8 mouse cellular contexts compared by ENCODE assay signal in genomic region chr8:111185472-111185947, GRCm38 (mm10).
DNase-seq lines count a peak whose midpoint lies in the region; ATAC-seq and TF ChIP-seq lines count a peak whose summit lies in the region.

No protein-coding gene starts in this region.

- ATAC-seq in lung, postnatal 0 days = no peak
- ATAC-seq in stomach, postnatal 0 days (ENCODE audit: low FRiP score, low TSS enrichment) = peak; percentile 81
- ATAC-seq in liver, embryonic 12.5 days = no peak

- peak; percentile 40 for DNase-seq in lung, postnatal 36 days
- no peak for DNase-seq in lung, postnatal 0 days (ENCODE audit: low spot score)
- peak; percentile 48 for DNase-seq in gastrocnemius, adult 2 months
- peak; percentile 47 for DNase-seq in layer of hippocampus, adult 9-11 months
- DNase-seq in stomach, postnatal 0 days (ENCODE audit: low spot score) = peak; percentile 70
- DNase-seq in thymus, adult 2 months = no peak

- TF ChIP-seq CTCF in lung, postnatal 0 days (IDR thresholded peaks at IDR 0.05) = no peak
- TF ChIP-seq CTCF in bone marrow macrophage, adult 2 months (IDR thresholded peaks at IDR 0.05; ENCODE audit: low read depth, low read length) = no peak
- TF ChIP-seq CTCF in gastrocnemius, adult 2 months (IDR thresholded peaks at IDR 0.05) = no peak
- no peak for TF ChIP-seq CTCF in stomach, postnatal 0 days (IDR thresholded peaks at IDR 0.05; ENCODE audit: low read depth)
- TF ChIP-seq CTCF in thymus, adult 2 months (IDR thresholded peaks at IDR 0.05; ENCODE audit: borderline replicate concordance, control insufficient read depth, extremely low read depth, insufficient read depth, low read length, poor library complexity) = no peak

- H3K4me1 ChIP-seq in lung, postnatal 0 days (ENCODE audit: insufficient read depth, low read depth, low read length) = no peaks in the 10 kb centered on the region
- H3K4me1 ChIP-seq in bone marrow macrophage, adult 2 months (ENCODE audit: control insufficient read depth, insufficient read depth, low read length) = peaks cover 21% of the 10 kb centered on the region
- no peaks in the 10 kb centered on the region for H3K4me1 ChIP-seq in stomach, postnatal 0 days (replicated peaks; ENCODE audit: control insufficient read depth, insufficient read depth)
- H3K4me1 ChIP-seq in thymus, adult 2 months (replicated peaks; ENCODE audit: control insufficient read depth, insufficient read depth, low read length) = no peaks in the 10 kb centered on the region
- 0 out of 2 replicates have a peak, but pooled peaks cover 4% of the 10 kb centered on the region for H3K4me1 ChIP-seq in liver, embryonic 12.5 days

- intact Hi-C loops in gastrocnemius, adult 2 months (cut with DNase I) = no loop called here

- no peaks in the 10 kb centered on the region for H3K9me3 ChIP-seq in lung, postnatal 0 days (ENCODE audit: low read length)
- H3K9me3 ChIP-seq in stomach, postnatal 0 days (ENCODE audit: control insufficient read depth, low read length) = no peaks in the 10 kb centered on the region
- no peaks in the 10 kb centered on the region for H3K9me3 ChIP-seq in liver, embryonic 12.5 days (replicated peaks)

- no peak for TF ChIP-seq POLR2A in bone marrow macrophage, adult 2 months (IDR thresholded peaks at IDR 0.05; ENCODE audit: borderline replicate concordance, low read depth, low read length)
- TF ChIP-seq POLR2A in thymus, adult 2 months (IDR thresholded peaks at IDR 0.05; ENCODE audit: control insufficient read depth, extremely low read depth, insufficient read depth, low read length, poor library complexity) = no peak

- H3K4me2 ChIP-seq in lung, postnatal 0 days (replicated peaks; ENCODE audit: low read depth, low read length) = no peak overlapping the region
- no peak overlapping the region for H3K4me2 ChIP-seq in stomach, postnatal 0 days (replicated peaks; ENCODE audit: low read depth)
- no peak overlapping the region for H3K4me2 ChIP-seq in liver, embryonic 12.5 days

- peaks cover 9% of the 10 kb centered on the region; the same call in 1 of the 2 replicates for H3K36me3 ChIP-seq in lung, postnatal 0 days (ENCODE audit: insufficient read depth, low read length)
- H3K36me3 ChIP-seq in stomach, postnatal 0 days (ENCODE audit: control insufficient read depth, insufficient read depth, low read length) = no peaks in the 10 kb centered on the region; the same call in 1 of the 2 replicates
- peaks cover 43% of the 10 kb centered on the region for H3K36me3 ChIP-seq in thymus, adult 2 months (ENCODE audit: control insufficient read depth, insufficient read depth, low read length)
- H3K36me3 ChIP-seq in liver, embryonic 12.5 days = peaks cover 68% of the 10 kb centered on the region

- 52% methylated on average over 4 of the region's 4 CpGs for WGBS in lung, postnatal 0 days
- WGBS in stomach, postnatal 0 days = 35% methylated on average over 4 of the region's 4 CpGs
- WGBS in thymus, adult 2 months = 89% methylated on average over 4 of the region's 4 CpGs
- 72% methylated on average over 4 of the region's 4 CpGs for WGBS in liver, embryonic 12.5 days (ENCODE audit: insufficient replicate concordance)

- H3K27me3 ChIP-seq in lung, postnatal 0 days (replicated peaks; ENCODE audit: insufficient read depth, low read length) = no peaks in the 10 kb centered on the region
- no peaks in the 10 kb centered on the region for H3K27me3 ChIP-seq in stomach, postnatal 0 days (ENCODE audit: control insufficient read depth, insufficient read depth, low read length)
- H3K27me3 ChIP-seq in thymus, adult 2 months (ENCODE audit: control insufficient read depth, insufficient read depth, low read length) = no peaks in the 10 kb centered on the region
- no peaks in the 10 kb centered on the region for H3K27me3 ChIP-seq in liver, embryonic 12.5 days (replicated peaks)

- H3K27ac ChIP-seq in lung, postnatal 0 days (ENCODE audit: low read length) = no peak overlapping the region
- H3K27ac ChIP-seq in bone marrow macrophage, adult 2 months (ENCODE audit: insufficient read depth, low read depth, low read length) = peak overlapping the region; percentile 53
- H3K27ac ChIP-seq in gastrocnemius, adult 2 months = no peak overlapping the region
- H3K27ac ChIP-seq in stomach, postnatal 0 days (replicated peaks) = peak overlapping the region; percentile 49; the same call in 1 of the 2 replicates
- H3K27ac ChIP-seq in thymus, adult 2 months (ENCODE audit: control insufficient read depth, insufficient read depth, low read length) = no peak overlapping the region
- no peak overlapping the region for H3K27ac ChIP-seq in liver, embryonic 12.5 days

- H3K4me3 ChIP-seq in lung, postnatal 0 days (ENCODE audit: low read depth, low read length) = no peak overlapping the region
- no peak overlapping the region; the same call in 1 of the 2 replicates for H3K4me3 ChIP-seq in bone marrow macrophage, adult 2 months (ENCODE audit: insufficient read depth, low read length)
- no peak overlapping the region for H3K4me3 ChIP-seq in gastrocnemius, adult 2 months
- H3K4me3 ChIP-seq in stomach, postnatal 0 days (ENCODE audit: low read depth, low read length) = no peak overlapping the region
- H3K4me3 ChIP-seq in thymus, adult 2 months (ENCODE audit: control insufficient read depth, insufficient read depth, low read length) = no peak overlapping the region
- H3K4me3 ChIP-seq in liver, embryonic 12.5 days = no peak overlapping the region

- TF ChIP-seq EP300 in lung, postnatal 0 days (IDR thresholded peaks at IDR 0.05) = no peak
- TF ChIP-seq EP300 in stomach, postnatal 0 days (optimal IDR thresholded peaks at IDR 0.05) = no peak

- no peak overlapping the region for H3K9ac ChIP-seq in lung, postnatal 0 days (replicated peaks; ENCODE audit: low read depth)
- H3K9ac ChIP-seq in stomach, postnatal 0 days (ENCODE audit: low read length) = 0 out of 2 replicates have a peak overlapping the region, but pooled peaks have one; percentile 13
- H3K9ac ChIP-seq in liver, embryonic 12.5 days = no peak overlapping the region

Comparison
In these comparisons a context has a peak if more than half of its experiments do, and no peak if none do; other contexts are left out.
1. DNase-seq: peak in lung, postnatal 36 days (single experiment), gastrocnemius, adult 2 months (single experiment), layer of hippocampus, adult 9-11 months (single experiment) and stomach, postnatal 0 days (single experiment); none in lung, postnatal 0 days (single experiment) and thymus, adult 2 months (single experiment).
2. H3K27ac ChIP-seq: peak in bone marrow macrophage, adult 2 months (single experiment) and stomach, postnatal 0 days (single experiment); none in lung, postnatal 0 days (single experiment), gastrocnemius, adult 2 months (single experiment), thymus, adult 2 months (single experiment) and liver, embryonic 12.5 days (single experiment).